Mouse (Mus musculus) adrenal gland, postnatal 4 days (tissue): ENCODE data around the gene Coa3. TPM values are rescaled to one million over a fixed set of nuclear protein-coding genes. Genes with fewer than 3 reads are reported as not detected.

Source experiments
- total RNA-seq, 2 experiments: library from RNA; stranded (reverse); gene quantifications; 2 replicates each; pipeline ENCODE4 v1.2.3; 2021

Coa3 gene
- total RNA-seq, 2 experiments from 2014 or later = 62.9 to 67.1 TPM

Other genes with a start within 250 kb of the Coa3 start
- 10 to 100 TPM; 36.9 to 37.8 TPM for gene Naglu, start 209.1 kb downstream of the Coa3 start, total RNA-seq
- gene Hsd17b1, start 200.7 kb downstream of the Coa3 start, total RNA-seq = under 1 TPM; 0.50 to 0.62 TPM
- gene Coasy, start 196.5 kb downstream of the Coa3 start, total RNA-seq = 10 to 100 TPM; 59.8 to 65.6 TPM
- 10 to 100 TPM; 27.3 to 27.5 TPM for gene Mlx, start 191.8 kb downstream of the Coa3 start, total RNA-seq
- 10 to 100 TPM; 10.3 to 11.9 TPM for gene Psmc3ip, start 183.7 kb downstream of the Coa3 start, total RNA-seq
- 10 to 100 TPM; 51.8 to 52.6 TPM for gene Retreg3, start 159.2 kb downstream of the Coa3 start, total RNA-seq
- gene Tubg1, start 159.2 kb downstream of the Coa3 start, total RNA-seq = 10 to 100 TPM; 42.0 to 42.6 TPM
- 1 to 10 TPM; 7.7 to 8.1 TPM for gene Tubg2, start 123.2 kb downstream of the Coa3 start, total RNA-seq
- 1 to 10 TPM; 3.9 to 4.1 TPM for gene Cntnap1, start 108.6 kb downstream of the Coa3 start, total RNA-seq
- gene Plekhh3, start 107.8 kb downstream of the Coa3 start, total RNA-seq = 10 to 100 TPM; 26.9 to 30.7 TPM
- gene Ccr10, start 103.7 kb downstream of the Coa3 start, total RNA-seq = under 1 TPM in 1 of 2 experiments, not detected in 1; 0.22 TPM
- 10 to 100 TPM; 38.8 to 40.3 TPM for gene Ezh1, start 52.7 kb downstream of the Coa3 start, total RNA-seq
- 10 to 100 TPM; 85.7 to 96.0 TPM for gene Ramp2, start 33.1 kb downstream of the Coa3 start, total RNA-seq
- gene Vps25, start 25.4 kb downstream of the Coa3 start, total RNA-seq = 100 to 1,000 TPM; 106 to 111 TPM
- gene Wnk4, start 18.5 kb downstream of the Coa3 start, total RNA-seq = 10 to 100 TPM in 1 of 2 experiments, 1 to 10 TPM in 1; 3.8 to 20.0 TPM
- gene Cntd1, start 102 bp downstream of the Coa3 start, total RNA-seq = 1 to 10 TPM; 1.1 to 1.3 TPM
- 100 to 1,000 TPM; 144 to 147 TPM for gene Becn1, start 23.2 kb upstream of the Coa3 start, total RNA-seq
- gene Psme3, start 37.1 kb upstream of the Coa3 start, total RNA-seq = 100 to 1,000 TPM; 122 to 124 TPM
- gene Aoc2, start 45.9 kb upstream of the Coa3 start, total RNA-seq = 1 to 10 TPM; 7.3 to 7.7 TPM
- gene Aoc3, start 51.5 kb upstream of the Coa3 start, total RNA-seq = 10 to 100 TPM; 28.8 to 33.7 TPM
- 10 to 100 TPM; 17.8 to 30.5 TPM for gene G6pc, start 88.4 kb upstream of the Coa3 start, total RNA-seq
- 10 to 100 TPM; 29.9 to 31.1 TPM for gene Aarsd1, start 138.5 kb upstream of the Coa3 start, total RNA-seq
- gene Gm27029, start 145.7 kb upstream of the Coa3 start, total RNA-seq = 1 to 10 TPM; 3.4 to 5.9 TPM
- 10 to 100 TPM; 20.1 to 22.0 TPM for gene Rundc1, start 146.0 kb upstream of the Coa3 start, total RNA-seq
- 1 to 10 TPM; 6.4 to 6.7 TPM for gene Ptges3l, start 146.2 kb upstream of the Coa3 start, total RNA-seq
- 100 to 1,000 TPM in 1 of 2 experiments, 10 to 100 TPM in 1; 90.3 to 116 TPM for gene Rpl27, start 163.2 kb upstream of the Coa3 start, total RNA-seq
- gene Ifi35, start 169.3 kb upstream of the Coa3 start, total RNA-seq = 10 to 100 TPM; 30.0 to 30.3 TPM
- gene Rnd2, start 185.9 kb upstream of the Coa3 start, total RNA-seq = 10 to 100 TPM; 16.4 to 20.0 TPM
- 100 to 1,000 TPM; 103 to 105 TPM for gene Vat1, start 187.1 kb upstream of the Coa3 start, total RNA-seq